Mouse (Mus musculus) G1E (cell line): ENCODE results near the gene Pcbd1.

ENCODE experiments used
- CTCF ChIP-seq: IDR thresholded peaks from 2 replicates; pipeline ENCODE4 v1.5.1; 2012; ENCODE audit warnings: low read depth, low read length, inconsistent platforms, mixed read lengths
- GATA1 ChIP-seq: IDR thresholded peaks from 2 replicates; pipeline ENCODE4 v1.6.1; 2012; ENCODE audit warnings: borderline replicate concordance, low read length, inconsistent platforms, mixed read lengths
- GATA2 ChIP-seq: IDR thresholded peaks from 2 replicates; pipeline ENCODE4 v1.6.1; 2012; ENCODE audit warnings: low read depth, low read length, inconsistent platforms, borderline replicate concordance
- POLR2AphosphoS5 ChIP-seq: IDR thresholded peaks from 2 replicates; pipeline ENCODE4 v1.6.1; 2012; ENCODE audit warnings: low read depth, low read length, inconsistent platforms; ENCODE audit not compliant: insufficient replicate concordance
- TAL1 ChIP-seq: conservative IDR thresholded peaks from 2 replicates; pipeline ENCODE4 v1.6.1; 2012; ENCODE audit warnings: low read depth, low read length, inconsistent platforms, mixed read lengths

DNA sequence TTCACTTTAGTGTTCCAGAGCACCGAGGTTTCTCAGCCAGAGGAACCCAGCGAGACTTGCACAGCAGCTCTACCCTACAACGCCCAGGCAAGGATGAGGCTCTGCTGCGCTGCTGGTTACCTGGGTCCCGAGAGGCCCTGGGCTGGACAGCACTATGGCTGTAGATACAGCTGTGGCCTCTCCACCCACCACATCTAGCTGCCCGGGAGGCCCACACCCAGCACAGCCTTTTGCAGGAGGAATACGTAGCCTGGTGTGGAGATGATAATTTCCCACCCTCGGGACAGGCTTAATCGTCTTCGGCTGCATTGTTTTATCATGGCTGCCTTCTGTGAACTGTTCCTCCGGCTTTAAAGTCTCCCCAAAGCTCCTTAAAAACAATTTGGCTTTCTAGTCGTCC is 49.5 kb upstream of the Pcbd1 start:
- TF ChIP-seq CTCF (no peak), GATA2 (no peak), GATA1 (no peak), POLR2AphosphoS5 (no peak), TAL1 (no peak)
